Mouse (Mus musculus) urinary bladder, postnatal 10 days (tissue): ENCODE data around the gene Hist1h2bg.
"Not testable (repeated sequence)": the region's sequence is repeated elsewhere in the genome, so short reads cannot be mapped to it uniquely, and the experiment has no call there.

Source experiments
- DNase-seq: peaks from one replicate; pipeline ENCODE4 v3.0.0; 2022; ENCODE audit warnings: low spot score

Hist1h2bg gene

DNA sequence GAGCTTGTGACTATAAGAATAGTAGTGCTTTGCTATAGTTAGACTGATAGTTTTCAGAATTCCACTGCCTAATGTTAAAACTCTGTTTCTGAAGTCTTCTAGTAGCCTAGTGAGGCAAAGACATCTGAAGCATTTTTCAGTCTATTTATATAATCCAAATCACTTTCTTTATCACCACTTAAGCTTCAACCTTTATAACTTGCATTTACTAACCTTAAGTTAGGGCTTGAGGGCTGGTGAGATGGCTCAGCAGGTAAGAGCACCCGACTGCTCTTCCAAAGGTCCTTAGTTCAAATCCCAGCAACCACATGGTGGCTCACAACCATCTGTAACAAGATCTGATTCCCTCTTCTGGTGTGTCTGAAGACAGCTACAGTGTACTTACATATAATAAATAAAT lies 31.4 kb upstream of the Hist1h2bg start:
- not testable (repeated sequence) for DNase-seq

DNA sequence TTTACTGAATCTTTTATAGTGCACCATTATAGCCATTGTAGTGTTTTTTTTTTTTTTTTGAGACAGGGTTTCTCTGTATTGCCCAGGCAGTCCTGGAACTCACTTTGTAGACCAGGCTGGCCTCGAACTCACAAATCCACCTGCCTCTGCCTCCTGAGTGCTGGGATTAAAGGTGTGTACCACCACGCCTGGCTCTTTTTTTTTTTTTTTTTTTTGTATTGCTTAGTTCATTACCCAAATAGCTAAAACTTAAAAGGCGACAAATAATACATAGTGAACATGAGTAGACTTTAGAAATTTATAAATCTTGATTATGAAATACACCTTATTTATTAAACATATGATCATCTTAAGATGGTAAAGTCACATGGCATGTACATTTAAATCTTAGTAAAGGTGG lies 29.7 kb upstream of the Hist1h2bg start:
- DNase-seq, result no peak

DNA sequence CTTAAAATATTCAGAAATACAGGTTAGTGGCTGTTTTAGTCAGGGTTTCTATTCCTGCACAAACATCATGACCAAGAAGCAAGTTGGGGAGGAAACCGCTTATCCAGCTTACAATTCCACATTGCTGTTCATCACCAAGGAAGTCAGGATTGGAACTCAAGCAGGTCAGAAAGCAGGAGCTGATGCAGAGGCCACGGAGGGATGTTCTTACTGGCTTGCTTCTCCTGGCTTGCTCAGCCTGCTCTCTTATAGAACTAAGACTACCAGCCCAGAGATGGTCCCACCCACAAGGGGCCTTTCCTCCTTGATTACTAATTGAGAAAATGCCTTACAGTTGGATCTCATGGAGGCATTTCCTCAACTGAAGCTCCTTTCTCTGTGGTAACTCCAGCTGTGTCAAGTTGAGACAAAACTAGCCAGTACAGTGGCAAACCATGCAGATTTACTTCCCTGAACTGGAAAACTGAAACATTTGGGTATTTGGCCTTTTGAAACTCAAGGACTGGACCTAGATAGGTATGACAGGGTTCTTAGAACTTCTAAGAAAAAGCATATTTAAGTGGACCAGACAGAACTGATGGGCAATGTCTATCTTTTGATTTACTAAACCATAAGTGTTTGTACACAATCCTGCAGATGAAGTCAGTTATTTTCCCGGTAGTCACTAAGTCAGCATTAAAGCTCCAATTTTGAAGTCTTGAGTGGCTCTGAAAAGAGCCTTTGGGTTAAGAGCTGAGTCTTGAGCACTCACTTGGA lies 28.8 kb upstream of the Hist1h2bg start:
- DNase-seq, result not testable (repeated sequence)

GRCm38 (mm10) chr13:23542999-23543607 lies 28.1 kb upstream of the Hist1h2bg start, which contains the start of gene Hist1h2bh:
Hist1h2bh (minus strand) TSS chr13:23543392.
- not testable (repeated sequence) for DNase-seq

- no peak for DNase-seq
Measured at GRCm38 (mm10) chr13:23543965-23544786, 27.0 kb upstream of the Hist1h2bg start, which contains the start of gene Hist1h3f. Hist1h3f (plus strand) TSS chr13:23544052.

DNA sequence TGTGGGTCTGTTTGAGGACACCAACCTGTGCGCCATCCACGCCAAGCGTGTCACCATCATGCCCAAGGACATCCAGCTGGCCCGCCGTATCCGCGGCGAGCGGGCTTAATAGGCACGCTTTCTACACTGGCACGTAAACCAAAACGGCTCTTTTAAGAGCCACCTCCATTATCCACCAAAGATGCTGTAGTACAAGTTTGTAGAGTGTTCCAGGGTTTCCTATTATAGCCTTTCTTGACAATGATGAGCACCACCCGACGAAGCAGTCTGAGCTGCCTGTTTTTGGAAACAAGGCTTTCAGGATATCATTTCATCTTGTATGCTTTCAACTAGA lies 26.4 kb upstream of the Hist1h2bg start:
- not testable (repeated sequence) for DNase-seq

DNA sequence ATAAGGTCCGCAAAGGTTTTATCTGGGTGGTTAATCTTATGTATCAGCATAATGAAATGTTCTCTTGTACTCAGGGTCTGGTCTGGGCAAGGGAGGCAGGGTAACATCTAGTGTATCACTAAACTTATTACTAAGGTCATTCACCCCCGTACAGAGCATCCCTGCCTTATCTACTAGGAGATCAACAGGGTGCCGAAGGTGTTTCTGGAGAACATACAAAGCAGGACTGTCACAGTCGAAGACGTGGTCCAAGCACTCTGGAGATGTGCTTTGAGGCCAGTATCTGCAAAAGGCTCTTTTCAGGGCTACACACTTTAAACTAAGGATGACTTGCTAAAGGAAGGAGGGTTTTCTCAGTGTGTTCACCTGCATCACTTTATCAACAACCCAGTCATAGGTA lies 24.5 kb upstream of the Hist1h2bg start:
- DNase-seq, result no peak

DNA sequence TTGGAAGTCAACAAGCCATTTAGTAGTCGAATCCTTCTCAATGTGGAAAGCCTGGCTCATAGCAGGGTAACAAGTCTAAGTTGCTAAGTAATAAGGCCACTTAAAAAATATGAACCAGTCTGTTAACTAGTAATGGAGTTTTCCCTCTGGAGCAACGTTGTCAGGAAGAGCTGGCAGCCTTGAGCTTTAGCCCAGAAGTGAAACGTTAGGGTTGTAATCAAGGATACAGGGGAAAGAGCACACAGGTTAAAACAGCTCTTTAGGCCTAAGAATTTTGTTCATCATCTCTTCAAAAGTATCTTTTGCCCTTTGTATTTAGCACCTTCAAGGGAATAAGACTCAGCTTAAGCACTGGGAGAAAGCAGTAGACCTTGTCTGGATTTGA lies 20.4 kb upstream of the Hist1h2bg start:
- DNase-seq, result no peak

GRCm38 (mm10) chr13:23551146-23551834 lies 19.9 kb upstream of the Hist1h2bg start, which contains the start of gene Hist1h4f:
Hist1h4f (minus strand) TSS chr13:23551648.
- not testable (repeated sequence) for DNase-seq

- DNase-seq, result no peak
Measured at GRCm38 (mm10) chr13:23551931-23552914, 19.0 kb upstream of the Hist1h2bg start.

DNA sequence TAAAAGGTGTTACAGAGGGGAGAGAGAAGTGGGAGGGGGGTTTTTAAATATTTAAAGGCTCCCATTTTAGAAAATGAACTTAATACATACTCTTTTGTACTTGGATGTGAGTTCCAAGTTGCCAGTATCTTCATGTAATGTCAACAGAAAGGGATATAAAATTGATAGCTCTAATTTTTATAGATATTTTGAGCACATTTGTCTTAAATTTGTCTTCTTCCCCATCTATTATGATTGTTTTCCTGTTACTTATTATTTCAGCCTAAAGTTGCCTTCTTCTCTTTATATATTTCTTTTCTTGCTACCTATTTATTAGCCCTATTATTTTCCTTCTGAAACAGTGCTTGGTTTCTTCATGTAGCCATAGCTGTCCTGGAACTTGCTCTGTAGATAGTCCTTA lies 18.2 kb upstream of the Hist1h2bg start, which contains the start of gene Hist1h1d:
TSS of gene Hist1h1d (plus strand) at position 301 of the 400 bp plus-strand sequence.
- no peak for DNase-seq

- no peak for DNase-seq
Measured at GRCm38 (mm10) chr13:23554393-23554792, 16.8 kb upstream of the Hist1h2bg start.

DNA sequence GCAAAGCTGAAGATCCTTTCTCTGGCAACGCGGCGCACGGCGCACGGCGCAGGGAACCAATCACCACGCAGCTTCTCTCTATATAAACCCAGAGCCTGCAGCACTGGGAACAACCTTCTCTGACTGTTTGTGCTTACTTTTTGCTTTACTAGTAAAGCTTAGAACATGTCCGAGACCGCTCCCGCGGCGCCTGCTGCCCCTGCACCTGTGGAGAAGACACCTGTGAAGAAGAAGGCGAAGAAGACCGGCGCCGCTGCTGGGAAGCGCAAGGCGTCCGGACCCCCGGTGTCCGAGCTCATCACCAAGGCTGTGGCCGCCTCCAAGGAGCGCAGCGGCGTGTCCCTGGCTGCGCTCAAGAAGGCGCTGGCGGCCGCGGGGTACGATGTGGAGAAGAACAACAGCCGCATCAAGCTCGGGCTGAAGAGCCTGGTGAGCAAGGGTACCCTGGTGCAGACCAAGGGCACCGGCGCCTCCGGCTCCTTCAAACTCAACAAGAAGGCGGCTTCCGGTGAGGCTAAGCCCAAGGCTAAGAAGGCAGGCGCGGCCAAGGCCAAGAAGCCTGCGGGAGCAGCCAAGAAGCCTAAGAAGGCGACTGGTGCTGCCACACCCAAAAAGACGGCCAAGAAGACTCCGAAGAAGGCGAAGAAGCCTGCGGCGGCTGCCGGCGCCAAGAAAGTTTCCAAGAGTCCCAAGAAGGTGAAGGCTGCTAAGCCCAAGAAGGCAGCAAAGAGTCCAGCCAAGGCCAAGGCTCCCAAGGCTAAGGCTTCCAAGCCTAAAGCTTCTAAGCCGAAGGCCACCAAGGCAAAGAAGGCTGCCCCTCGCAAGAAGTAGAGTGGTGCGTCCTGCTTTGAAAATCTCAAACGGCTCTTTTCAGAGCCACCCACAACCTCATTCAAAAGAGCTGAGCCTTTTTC lies 16.0 kb upstream of the Hist1h2bg start:
- no peak for DNase-seq

DNA sequence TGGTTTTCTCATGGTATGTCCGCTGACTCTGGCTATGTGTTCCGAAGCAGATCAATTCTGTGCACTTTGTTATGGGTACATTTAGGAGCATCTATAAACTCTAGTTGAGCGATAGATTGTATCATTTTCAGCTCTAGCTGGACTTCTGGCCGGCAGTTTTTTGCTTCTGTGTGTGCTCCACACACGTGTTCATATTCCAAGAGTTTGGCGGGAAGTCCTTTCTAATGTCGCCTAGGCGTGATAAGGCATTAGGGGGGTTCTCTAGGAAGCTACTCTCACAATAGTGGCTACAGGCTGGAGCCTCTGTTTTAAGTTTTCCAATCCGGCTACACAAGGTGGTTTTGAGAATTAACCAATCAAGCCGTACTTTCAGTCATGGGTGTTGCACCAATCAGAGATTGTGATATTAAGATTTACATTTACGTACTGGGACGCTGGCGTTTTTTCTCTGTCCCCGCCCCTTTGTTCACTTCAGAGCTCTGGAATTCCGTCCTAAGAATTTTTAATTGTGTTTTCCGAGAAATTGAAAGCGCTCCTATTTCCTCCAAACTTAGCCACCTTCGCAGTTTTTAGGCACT lies 15.3 kb upstream of the Hist1h2bg start:
- DNase-seq, result no peak

- no peak for DNase-seq
Measured at GRCm38 (mm10) chr13:23556906-23557305, 14.3 kb upstream of the Hist1h2bg start.

- DNase-seq, result not testable (repeated sequence)
Measured at GRCm38 (mm10) chr13:23560699-23561098, 10.5 kb upstream of the Hist1h2bg start.

GRCm38 (mm10) chr13:23561531-23561882 lies 9.7 kb upstream of the Hist1h2bg start:
- DNase-seq, result not testable (repeated sequence)

- peak; percentile 64 for DNase-seq
Measured at GRCm38 (mm10) chr13:23561883-23562659, 9.1 kb upstream of the Hist1h2bg start, which contains the start of gene Hist1h3e. Hist1h3e (minus strand) TSS chr13:23562369.
